Mouse (Mus musculus): ENCODE results near the gene Yipf1.

Gene Yipf1

DNA sequence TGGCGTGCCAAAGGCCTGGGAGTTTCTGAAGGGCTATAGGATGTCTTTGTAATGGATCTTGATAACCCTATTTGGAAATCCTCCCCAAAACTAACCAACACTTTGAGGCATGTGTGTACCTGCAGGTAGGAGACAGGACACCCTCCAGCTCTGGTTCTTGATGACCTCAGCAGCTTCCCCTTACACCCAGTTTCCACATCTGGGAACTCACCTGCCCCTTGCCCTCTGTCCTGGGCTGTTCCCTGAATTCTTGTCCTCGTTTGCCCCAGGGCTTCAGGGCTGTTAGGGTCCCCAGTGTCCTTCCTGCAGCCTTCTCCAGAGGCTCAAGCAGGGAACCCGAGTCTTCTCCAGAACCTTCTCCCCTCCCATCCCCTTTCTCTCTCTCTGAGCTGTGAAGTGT is 10.6 kb upstream of the Yipf1 start:
- POLR2A ChIA-PET, result interaction anchor here in 1 of 4 experiments (1.0 kb wide), 1 partner anchor 46 kb away, joined by 3 read pairs; no protein-coding TSS in a partner anchor
- CTCF ChIA-PET, result interaction anchor here in 1 of 4 experiments (0.6 kb wide), 1 partner anchor 611 kb away, joined by 4 read pairs; no protein-coding TSS in a partner anchor

DNA sequence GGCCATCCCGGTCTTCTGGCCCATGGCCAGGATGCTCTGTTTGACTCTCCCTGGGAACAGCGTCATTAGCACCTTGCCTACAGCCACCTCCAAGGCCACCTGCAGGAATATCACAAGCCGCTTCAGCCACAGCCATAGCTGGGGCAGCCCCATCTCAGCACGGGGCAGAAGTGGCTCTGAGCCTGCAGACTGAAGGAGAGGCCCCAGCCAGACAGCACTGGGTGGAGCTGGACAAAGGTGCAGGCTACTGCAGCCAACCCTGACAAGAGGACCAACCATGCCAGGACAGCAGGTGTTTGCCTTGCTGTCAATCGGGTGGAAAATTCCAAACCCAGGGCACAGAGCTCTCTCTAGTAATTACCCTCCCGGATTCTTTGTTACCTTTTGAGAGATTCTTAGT is 7.2 kb upstream of the Yipf1 start, which contains the start of gene Dio1:
TSS of gene Dio1 (minus strand) at position 204 of the 400 bp plus-strand sequence.
- POLR2A ChIA-PET, result no interaction called here
- CTCF ChIA-PET, result no interaction called here

GRCm38 (mm10) chr4:107314479-107314805 is 279 bp downstream of the Yipf1 start:
- ChIA-PET CTCF (interaction anchor here in 1 of 4 experiments (1.0 kb wide), 1 partner anchor 35 kb away, joined by 3 read pairs; no protein-coding TSS in a partner anchor), POLR2A (interaction anchor here (0.6 to 2.1 kb wide), 20 partner anchors 9 to 136 kb away, joined by 3 to 11 read pairs (median 4); partner anchors contain the start of genes Tmem59 (in 3 of the 4), Hspb11 (in 2 of the 4), Tceanc2 (in 2 of the 4) and Lrrc42 (in 1 of the 4))

GRCm38 (mm10) chr4:107318646-107319045 is 4.5 kb downstream of the Yipf1 start:
- ChIA-PET POLR2A (interaction anchor here in 2 of 4 experiments (0.6 to 1.3 kb wide), 3 partner anchors 49 to 964 kb away, joined by 3 read pairs; partner anchors contain the start of genes Hspb11 (in 1 of the 2) and Lrrc42 (in 1 of the 2)), CTCF (interaction anchor here in 1 of 4 experiments (0.6 kb wide), 1 partner anchor 321 kb away, joined by 6 read pairs; no protein-coding TSS in a partner anchor)

GRCm38 (mm10) chr4:107321041-107321440 is 6.9 kb downstream of the Yipf1 start:
- POLR2A ChIA-PET, result interaction anchor here in 2 of 4 experiments (0.6 to 2.8 kb wide), 11 partner anchors 9 to 688 kb away, joined by 3 to 11 read pairs (median 4); partner anchors contain the start of gene Tmem59 (in 1 of the 2)
- CTCF ChIA-PET, result interaction anchor here in 2 of 4 experiments (0.9 to 1.0 kb wide), 2 partner anchors 28 kb away, joined by 3 to 4 read pairs; no protein-coding TSS in a partner anchor

GRCm38 (mm10) chr4:107323113-107323512 is 8.9 kb downstream of the Yipf1 start:
- ChIA-PET CTCF (no interaction called here), POLR2A (interaction anchor here in 1 of 4 experiments (1.6 to 2.8 kb wide), 3 partner anchors 8 to 12 kb away, joined by 4 to 8 read pairs (median 7); partner anchors contain the start of gene Yipf1)

DNA sequence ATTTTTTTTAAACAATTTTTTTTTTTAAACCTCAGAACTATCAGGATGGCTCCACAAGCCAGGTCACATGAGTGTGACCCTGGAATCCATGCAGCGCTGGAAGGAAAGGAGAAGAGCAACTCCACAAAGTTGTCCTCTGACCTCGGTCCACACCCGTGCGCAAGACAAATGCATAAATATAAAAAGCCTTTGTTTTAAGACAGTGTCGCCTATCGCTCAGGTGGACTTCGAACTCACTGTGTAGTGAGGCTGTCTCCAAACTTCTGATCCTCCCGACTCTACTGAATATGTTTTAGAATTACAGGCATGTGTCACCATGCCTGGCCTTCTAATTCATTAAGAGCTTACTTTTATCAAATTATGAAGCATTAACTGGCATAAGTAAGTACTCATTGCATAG is 14.4 kb downstream of the Yipf1 start:
- POLR2A ChIA-PET, result interaction anchor here in 2 of 4 experiments (1.0 to 2.4 kb wide), 6 partner anchors 14 to 150 kb away, joined by 3 to 11 read pairs (median 4); partner anchors contain the start of genes Hspb11 (in 2 of the 2), Lrrc42 (in 2 of the 2), Ndc1 (in 1 of the 2) and Tceanc2 (in 1 of the 2)
- CTCF ChIA-PET, result no interaction called here

DNA sequence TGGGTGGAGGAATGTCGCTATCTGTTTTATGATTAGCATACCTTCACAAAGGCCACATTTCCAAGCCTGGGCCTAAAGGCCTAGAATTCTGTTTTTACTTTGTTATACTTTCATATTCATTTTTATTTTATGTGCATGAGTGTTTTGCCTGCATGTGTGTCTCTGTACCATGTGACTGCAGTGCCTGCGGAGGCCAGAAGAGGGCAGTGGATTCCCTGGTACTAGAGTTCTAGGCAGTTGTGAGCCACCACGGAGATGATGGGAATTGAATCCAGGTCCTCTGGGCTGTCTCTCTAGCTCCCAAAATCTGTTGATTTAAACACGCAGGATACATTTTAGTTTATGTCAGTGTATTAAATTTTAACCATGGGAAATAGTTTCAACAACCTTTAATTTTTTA is 19.4 kb downstream of the Yipf1 start:
- POLR2A ChIA-PET, result interaction anchor here in 1 of 4 experiments (0.9 to 3.3 kb wide), 5 partner anchors 9 to 47 kb away, joined by 3 to 14 read pairs (median 3); no protein-coding TSS in a partner anchor

GRCm38 (mm10) chr4:107336356-107336755 is 22.2 kb downstream of the Yipf1 start:
- ChIA-PET POLR2A (interaction anchor here in 2 of 4 experiments (0.7 to 3.3 kb wide), 14 partner anchors 9 to 87 kb away, joined by 3 to 14 read pairs (median 4); partner anchors contain the start of genes Hspb11 (in 2 of the 2) and Lrrc42 (in 2 of the 2)), CTCF (no interaction called here)

More for the DNA sequence above, 19.4 kb downstream of the Yipf1 start:
- CTCF ChIA-PET, result interaction anchor here in 1 of 4 experiments (0.6 kb wide), 1 partner anchor 804 kb away, joined by 3 read pairs; no protein-coding TSS in a partner anchor

DNA sequence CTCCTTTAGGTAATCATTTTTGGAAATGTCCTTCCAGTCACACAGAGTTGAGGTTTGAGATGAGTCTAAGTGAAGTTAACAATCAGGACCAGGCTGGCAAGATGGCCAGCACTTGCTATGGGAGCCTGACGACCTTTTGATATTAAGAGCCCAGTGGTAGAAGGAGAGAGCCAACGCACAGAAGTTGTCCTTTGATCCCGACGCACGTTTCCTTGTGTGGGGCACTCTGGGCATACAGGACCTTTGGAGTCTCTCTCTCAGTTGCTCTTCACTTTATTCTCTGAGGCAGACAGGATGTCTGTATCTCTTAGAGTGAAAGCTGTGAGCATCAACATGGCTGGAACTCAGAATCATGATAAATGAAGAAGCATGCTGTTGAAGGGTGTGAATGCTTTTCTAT is 23.3 kb downstream of the Yipf1 start:
- POLR2A ChIA-PET, result interaction anchor here in 2 of 4 experiments (1.1 to 2.5 kb wide), 7 partner anchors 11 to 88 kb away, joined by 3 to 12 read pairs (median 5); partner anchors contain the start of genes Hspb11 (in 1 of the 2), Lrrc42 (in 1 of the 2) and Yipf1 (in 1 of the 2)

GRCm38 (mm10) chr4:107341354-107341753 is 27.2 kb downstream of the Yipf1 start:
- POLR2A ChIA-PET, result interaction anchor here in 2 of 4 experiments (0.6 to 1.3 kb wide), 5 partner anchors 9 to 372 kb away, joined by 3 to 5 read pairs (median 3); no protein-coding TSS in a partner anchor
- CTCF ChIA-PET, result interaction anchor here in 1 of 4 experiments (1.1 kb wide), 1 partner anchor 22 kb away, joined by 3 read pairs; no protein-coding TSS in a partner anchor

More for the DNA sequence above, 23.3 kb downstream of the Yipf1 start:
- CTCF ChIA-PET, result interaction anchor here in 1 of 4 experiments (1.0 kb wide), 1 partner anchor 12 kb away, joined by 3 read pairs; no protein-coding TSS in a partner anchor

DNA sequence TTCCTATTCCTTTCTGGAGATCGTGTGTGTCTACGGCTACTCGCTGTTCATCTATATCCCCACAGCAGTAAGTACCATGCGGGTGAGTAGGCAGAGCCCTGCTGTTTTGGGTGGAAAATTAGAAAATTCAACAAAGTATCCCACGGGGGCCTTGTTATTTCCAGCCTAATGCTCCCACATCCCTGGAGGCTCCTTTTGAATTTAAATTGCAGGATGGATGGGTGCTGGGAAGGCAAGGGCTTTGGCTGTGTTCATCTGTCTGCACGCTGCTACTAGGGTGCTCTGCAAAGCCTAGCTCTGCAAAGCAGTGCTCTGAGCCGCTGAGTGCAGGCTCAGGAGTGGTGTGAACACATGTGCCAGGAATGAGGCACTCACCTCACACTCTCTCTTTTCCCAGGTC is 30.4 kb downstream of the Yipf1 start:
- ChIA-PET POLR2A (interaction anchor here in 1 of 4 experiments (1.3 to 1.4 kb wide), 3 partner anchors 12 to 22 kb away, joined by 3 to 4 read pairs (median 3); no protein-coding TSS in a partner anchor), CTCF (interaction anchor here in 2 of 4 experiments (0.6 to 1.0 kb wide), 2 partner anchors 109 to 167 kb away, joined by 3 read pairs; partner anchors contain the start of gene Tmem59 (in 1 of the 2))

DNA sequence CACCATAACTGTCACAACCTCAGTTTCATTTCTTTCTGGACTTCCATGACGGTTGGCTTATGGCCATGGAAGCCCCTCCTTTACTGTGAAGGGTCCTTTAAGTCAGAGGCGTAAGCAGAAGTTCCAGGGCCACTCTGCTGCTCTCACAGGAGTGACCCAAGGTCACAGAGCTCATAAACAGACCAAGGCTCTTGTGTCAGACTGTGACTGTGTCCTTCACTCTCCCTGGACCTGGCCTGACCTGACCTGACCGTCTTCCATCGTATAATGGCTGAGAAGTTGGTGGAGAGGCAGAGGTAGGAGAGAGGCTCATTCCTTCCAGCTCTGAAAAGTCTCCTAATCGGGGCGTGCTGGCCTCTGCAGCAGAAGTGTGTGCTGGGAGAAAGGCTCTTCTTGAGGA is 33.1 kb downstream of the Yipf1 start:
- ChIA-PET POLR2A (interaction anchor here in 1 of 4 experiments (2.8 kb wide), 1 partner anchor 9 kb away, joined by 10 read pairs; no protein-coding TSS in a partner anchor), CTCF (interaction anchor here in 2 of 4 experiments (0.6 to 0.7 kb wide), 2 partner anchors 96 to 169 kb away, joined by 3 to 4 read pairs; partner anchors contain the start of gene Tmem59 (in 1 of the 2))

GRCm38 (mm10) chr4:107348529-107349310 is 34.6 kb downstream of the Yipf1 start:
- CTCF ChIA-PET, result interaction anchor here (0.6 to 2.0 kb wide), 36 partner anchors 12 to 1992 kb away, joined by 3 to 16 read pairs (median 3); partner anchors contain the start of genes Hspb11 (in 3 of the 4), Lrrc42 (in 3 of the 4), Tceanc2 (in 1 of the 4) and Tmem59 (in 1 of the 4)
- POLR2A ChIA-PET, result interaction anchor here (0.7 to 2.8 kb wide), 17 partner anchors 11 to 438 kb away, joined by 3 to 11 read pairs (median 3); partner anchors contain the start of genes Hspb11 (in 2 of the 4), Lrrc42 (in 2 of the 4), Ssbp3 (in 1 of the 4) and Tceanc2 (in 1 of the 4)

DNA sequence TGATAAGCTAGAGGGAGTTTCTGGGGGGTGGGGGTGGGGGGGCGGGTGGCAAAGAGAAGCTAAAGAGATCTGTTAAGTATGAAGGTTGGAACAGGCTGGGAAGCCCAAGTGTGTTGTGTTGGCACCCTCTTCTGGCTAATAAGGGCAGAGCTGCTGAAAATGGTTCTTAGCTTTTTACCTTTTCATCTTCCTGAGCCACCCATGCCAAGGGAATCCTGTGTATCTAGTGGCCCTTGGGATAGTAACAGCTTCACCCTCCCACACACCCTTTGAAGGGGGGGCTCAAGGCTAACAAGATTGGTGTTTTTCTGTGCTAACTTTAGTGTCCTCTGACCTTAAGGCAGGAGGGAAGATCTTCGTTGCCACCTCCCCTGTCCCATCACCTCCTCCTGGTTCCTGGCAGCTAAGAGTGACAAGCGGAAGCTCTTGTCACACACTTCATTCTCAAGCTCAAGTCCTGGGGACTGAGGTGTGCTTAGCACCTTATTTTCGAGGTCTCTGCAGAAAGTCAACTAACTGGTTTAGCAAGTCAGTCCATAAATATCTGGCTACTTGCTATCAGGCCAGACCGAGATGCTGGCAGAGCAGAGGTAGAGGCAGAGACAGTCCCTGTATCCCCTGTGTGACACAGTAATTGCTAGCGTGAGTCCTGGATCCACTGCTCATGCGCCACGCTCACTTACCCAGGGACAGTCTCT is 35.3 kb downstream of the Yipf1 start:
- ChIA-PET CTCF (interaction anchor here (0.6 to 2.0 kb wide), 40 partner anchors 12 to 1993 kb away, joined by 3 to 16 read pairs (median 3); partner anchors contain the start of genes Hspb11 (in 3 of the 4), Lrrc42 (in 3 of the 4), Tceanc2 (in 1 of the 4) and Tmem59 (in 1 of the 4)), POLR2A (interaction anchor here (0.7 to 2.8 kb wide), 17 partner anchors 10 to 670 kb away, joined by 3 to 11 read pairs (median 3); partner anchors contain the start of genes Hspb11 (in 2 of the 4), Lrrc42 (in 2 of the 4), Ssbp3 (in 1 of the 4) and Tceanc2 (in 1 of the 4))

- POLR2A ChIA-PET, result interaction anchor here in 1 of 4 experiments (1.0 to 1.7 kb wide), 3 partner anchors 10 to 30 kb away, joined by 3 to 5 read pairs (median 4); no protein-coding TSS in a partner anchor
- CTCF ChIA-PET, result no interaction called here
Measured at GRCm38 (mm10) chr4:107351368-107351767, 37.2 kb downstream of the Yipf1 start.

DNA sequence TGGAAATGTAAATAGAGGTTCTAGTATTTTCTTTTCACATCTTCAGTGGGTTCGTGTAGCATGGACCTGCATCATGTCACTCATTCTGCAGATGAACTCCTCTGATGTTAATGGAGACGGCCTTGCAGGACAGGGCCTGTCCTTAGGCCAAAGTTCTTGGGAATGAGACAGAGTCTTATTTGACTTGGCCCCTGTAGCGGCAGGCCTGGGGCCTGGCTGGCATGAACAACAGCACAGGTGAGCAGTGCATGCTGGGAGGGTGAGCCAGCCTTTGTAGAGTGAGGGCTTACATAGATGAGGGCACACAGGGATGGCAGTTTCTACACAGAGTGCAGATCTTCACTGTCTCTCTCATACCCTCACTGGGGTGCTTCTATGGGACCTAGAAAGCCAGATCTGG is 39.4 kb downstream of the Yipf1 start:
- CTCF ChIA-PET, result no interaction called here
- POLR2A ChIA-PET, result interaction anchor here in 2 of 4 experiments (0.9 to 1.5 kb wide), 3 partner anchors 9 to 16 kb away, joined by 3 to 9 read pairs (median 5); partner anchors contain the start of gene Ndc1 (in 1 of the 2)
